Mouse (Mus musculus) Patski (cell line): ENCODE measurements around the gene Ccdc141. TPM values are rescaled to one million over a fixed set of nuclear protein-coding genes. Genes with fewer than 3 reads are reported as not detected.
"Not testable (repeated sequence)": the region's sequence is repeated elsewhere in the genome, so short reads cannot be mapped to it uniquely, and the experiment has no call there.

Source experiments
- ATAC-seq: fragments of 100-300 bp; one replicate; pipeline ENCODE4 v1.8.0; 2021
- CTCF ChIA-PET: fragments of 350-600 bp; sonication (Branson Sonifier 250); formaldehyde crosslinking; loops from one replicate; lab custom pipeline; 2022; ENCODE audit warnings: inconsistent platforms; lab: Charles Lee
- POLR2A ChIA-PET: fragments of 350-600 bp; sonication (Branson Sonifier 250); formaldehyde crosslinking; loops from one replicate; lab custom pipeline; 2022; ENCODE audit warnings: antibody characterized with exemption, inconsistent platforms; lab: Charles Lee
- DNase-seq: peaks from one replicate; pipeline ENCODE4 v3.0.0-alpha.2; 2011; ENCODE audit warnings: low read depth, low spot score
- H3K27me3 ChIP-seq: fragments of 371-371 bp; one replicate; pipeline ENCODE4 v1.5.1; 2021
- CTCF ChIP-seq: fragments of 100-300 bp; IDR thresholded peaks from one replicate; pipeline ENCODE4 v1.5.1; 2021
- in situ Hi-C: fragments of 300-500 bp; cut with MboI; formaldehyde crosslinking; loops from 3 replicates; pipeline ENCODE4 v1.11.1; 2018; ENCODE audit warnings: low pct_unique_long_range_greater_than_20kb, mixed read lengths
- polyA plus RNA-seq: library from polyadenylated mRNA; unstranded; gene quantifications from one replicate; pipeline ENCODE4 v1.2.3, GENCODE M21; 2021

Ccdc141 gene
- polyA plus RNA-seq, 1 experiment from 2014 or later: 0.56 TPM

- DNase-seq (no peak), ATAC-seq (no peak)
- POLR2A ChIA-PET: no interaction called here
- CTCF ChIA-PET: no interaction called here
- in situ Hi-C loops: no loop called here
- no peak for TF ChIP-seq CTCF
- peaks cover 21% of the 10 kb centered on the region for H3K27me3 ChIP-seq
These were observed 136.3 kb downstream of the Ccdc141 start for GRCm38 (mm10) chr2:77034112-77034511.

- ChIA-PET CTCF (no interaction called here), POLR2A (no interaction called here)
- DNase-seq (no peak), ATAC-seq (no peak)
- TF ChIP-seq CTCF: no peak
- in situ Hi-C loops: no loop called here
- peaks cover 21% of the 10 kb centered on the region for H3K27me3 ChIP-seq
These were observed 136.9 kb downstream of the Ccdc141 start for GRCm38 (mm10) chr2:77033322-77034060.

- POLR2A ChIA-PET: no interaction called here
- in situ Hi-C loops: no loop called here
- peaks cover under 1% of the 10 kb centered on the region for H3K27me3 ChIP-seq
- no peak for TF ChIP-seq CTCF
- no peak for ATAC-seq
- no peak for DNase-seq
- CTCF ChIA-PET: no interaction called here
These were observed 149.8 kb downstream of the Ccdc141 start for GRCm38 (mm10) chr2:77020649-77021048.

- in situ Hi-C loops: no loop called here
- CTCF ChIA-PET: no interaction called here
- H3K27me3 ChIP-seq: peaks cover 3% of the 10 kb centered on the region
- DNase-seq (no peak), ATAC-seq (no peak)
- POLR2A ChIA-PET: no interaction called here
- TF ChIP-seq CTCF: no peak
These were observed 152.7 kb downstream of the Ccdc141 start for GRCm38 (mm10) chr2:77017735-77018134.

GRCm38 (mm10) chr2:77013449-77013848 is 157.0 kb downstream of the Ccdc141 start:
- in situ Hi-C loops, DNase-seq, CTCF ChIA-PET, H3K27me3 ChIP-seq, ATAC-seq: not testable (repeated sequence)
- POLR2A ChIA-PET: interaction anchor here (0.6 kb wide), 1 partner anchor 141 kb away, joined by 4 read pairs; no protein-coding TSS in a partner anchor

- no peak for DNase-seq
- CTCF ChIA-PET: no interaction called here
- peaks cover 12% of the 10 kb centered on the region for H3K27me3 ChIP-seq
- no peak for ATAC-seq
- in situ Hi-C loops: no loop called here
- TF ChIP-seq CTCF: no peak
- POLR2A ChIA-PET: no interaction called here
These were observed 158.5 kb downstream of the Ccdc141 start for GRCm38 (mm10) chr2:77011981-77012380.

- H3K27me3 ChIP-seq: peaks cover 29% of the 10 kb centered on the region
- no peak for TF ChIP-seq CTCF
- ChIA-PET POLR2A (no interaction called here), CTCF (no interaction called here)
- in situ Hi-C loops: no loop called here
- DNase-seq (no peak), ATAC-seq (no peak)
These were observed 163.4 kb downstream of the Ccdc141 start for GRCm38 (mm10) chr2:77007015-77007414.

- DNase-seq (no peak), ATAC-seq (no peak)
- H3K27me3 ChIP-seq: peaks cover 30% of the 10 kb centered on the region
- in situ Hi-C loops: no loop called here
- ChIA-PET POLR2A (no interaction called here), CTCF (no interaction called here)
- TF ChIP-seq CTCF: no peak
These were observed 167.3 kb downstream of the Ccdc141 start for GRCm38 (mm10) chr2:77003148-77003547.

GRCm38 (mm10) chr2:76998351-76998750 is 172.1 kb downstream of the Ccdc141 start:
- no peak for DNase-seq
- peaks cover 18% of the 10 kb centered on the region for H3K27me3 ChIP-seq
- in situ Hi-C loops: no loop called here
- POLR2A ChIA-PET: no interaction called here
- CTCF ChIA-PET: no interaction called here
- no peak for ATAC-seq
- TF ChIP-seq CTCF: no peak

GRCm38 (mm10) chr2:76992493-76993201 is 177.8 kb downstream of the Ccdc141 start:
- no peak for TF ChIP-seq CTCF
- ATAC-seq (no peak), DNase-seq (no peak)
- CTCF ChIA-PET: interaction anchor here (1.3 to 2.2 kb wide), 2 partner anchors 13 to 23 kb away, joined by 3 to 6 read pairs; no protein-coding TSS in a partner anchor
- POLR2A ChIA-PET: no interaction called here
- H3K27me3 ChIP-seq: peaks cover 33% of the 10 kb centered on the region
- in situ Hi-C loops: no loop called here

- in situ Hi-C loops: no loop called here
- ATAC-seq (no peak), DNase-seq (no peak)
- no peak for TF ChIP-seq CTCF
- CTCF ChIA-PET: no interaction called here
- H3K27me3 ChIP-seq: peaks cover 51% of the 10 kb centered on the region
- POLR2A ChIA-PET: no interaction called here
These were observed 183.1 kb downstream of the Ccdc141 start for GRCm38 (mm10) chr2:76987317-76987716.
